19 mouse cellular contexts compared by ENCODE assay signal in genomic region chr3:40190024-40190423, GRCm38 (mm10).
"Had no signal": no experiment of that assay in that cellular context is flagged by ENCODE, and none has a peak within 500 bp of the region (broad histone marks: within the 10 kb centered on the region; RNA-seq: fewer than 3 reads in every experiment).

No protein-coding gene starts in this region.

- H3K4me3 ChIP-seq: intestine, embryonic 15.5 days; left cerebral cortex, adult 2 months; liver, embryonic 13.5 days; lung, embryonic 15.5 days; midbrain, embryonic 12.5 days; midbrain, embryonic 15.5 days; neural tube, embryonic 12.5 days; neural tube, embryonic 15.5 days had no signal

- H3K4me2 ChIP-seq: intestine, embryonic 15.5 days; liver, embryonic 13.5 days; lung, embryonic 15.5 days; midbrain, embryonic 12.5 days; midbrain, embryonic 15.5 days; neural tube, embryonic 12.5 days; neural tube, embryonic 15.5 days had no signal

- H3K9ac ChIP-seq: intestine, embryonic 15.5 days; liver, embryonic 13.5 days; lung, embryonic 15.5 days; midbrain, embryonic 12.5 days; midbrain, embryonic 15.5 days; neural tube, embryonic 12.5 days; neural tube, embryonic 15.5 days had no signal

- H3K36me3 ChIP-seq: intestine, embryonic 15.5 days; liver, embryonic 13.5 days; lung, embryonic 15.5 days; midbrain, embryonic 12.5 days; midbrain, embryonic 15.5 days; neural tube, embryonic 12.5 days; neural tube, embryonic 15.5 days had no signal

- H3K9me3 ChIP-seq: intestine, embryonic 15.5 days; liver, embryonic 13.5 days; lung, embryonic 15.5 days; midbrain, embryonic 12.5 days; midbrain, embryonic 15.5 days; neural tube, embryonic 12.5 days; neural tube, embryonic 15.5 days had no signal

- H3K27me3 ChIP-seq: intestine, embryonic 15.5 days; liver, embryonic 13.5 days; lung, embryonic 15.5 days; midbrain, embryonic 12.5 days; midbrain, embryonic 15.5 days; neural tube, embryonic 12.5 days; neural tube, embryonic 15.5 days had no signal

- H3K27ac ChIP-seq: intestine, embryonic 15.5 days; left cerebral cortex, adult 2 months; liver, embryonic 13.5 days; lung, embryonic 15.5 days; macrophage; midbrain, embryonic 12.5 days; midbrain, embryonic 15.5 days; neural tube, embryonic 12.5 days; neural tube, embryonic 15.5 days; stomach, postnatal 0 days had no signal

- H3K4me1 ChIP-seq: intestine, embryonic 15.5 days; liver, embryonic 13.5 days; lung, embryonic 15.5 days; midbrain, embryonic 12.5 days; midbrain, embryonic 15.5 days; neural tube, embryonic 12.5 days; neural tube, embryonic 15.5 days had no signal

- ATAC-seq: hindbrain, embryonic 16.5 days; intestine, embryonic 15.5 days; midbrain, embryonic 15.5 days had no signal

- DNase-seq: kidney, adult 9 months; layer of hippocampus, postnatal 36 days; liver, embryonic 13.5 days; right cerebral cortex, adult 18-20 months; right cerebral cortex, postnatal 14 days; right cerebral cortex, postnatal 4 days; thymus, adult 2 months; thymus, postnatal 14 days; thymus, postnatal 4 days had no signal
